Mouse (Mus musculus): ENCODE data around the gene Fmo6.

Fmo6 gene

GRCm38 (mm10) chr1:162937415-162937814 is at the start of gene Fmo6:
Gene Fmo6 (minus strand): TSS chr1:162937515.
- no peak for DNase-seq

GRCm38 (mm10) chr1:162986777-162987176 is 49.5 kb upstream of the Fmo6 start:
- DNase-seq, result no peak

GRCm38 (mm10) chr1:162986121-162986748 is 48.9 kb upstream of the Fmo6 start:
- no peak for DNase-seq

GRCm38 (mm10) chr1:162984428-162984827 is 47.1 kb upstream of the Fmo6 start, which contains the start of gene Fmo3:
Gene Fmo3 (minus strand): TSS chr1:162984528.
- no peak for DNase-seq

- DNase-seq, result no peak
These were observed 26.2 kb upstream of the Fmo6 start for GRCm38 (mm10) chr1:162963556-162963955.

- DNase-seq, result no peak
These were observed 20.1 kb upstream of the Fmo6 start for GRCm38 (mm10) chr1:162957422-162957821.

GRCm38 (mm10) chr1:162953079-162953478 is 15.8 kb upstream of the Fmo6 start:
- no peak for DNase-seq

- DNase-seq, result no peak
These were observed 12.4 kb upstream of the Fmo6 start for GRCm38 (mm10) chr1:162949763-162950162.

GRCm38 (mm10) chr1:162947934-162948333 is 10.6 kb upstream of the Fmo6 start:
- no peak for DNase-seq

- no peak for DNase-seq
These were observed 9.7 kb upstream of the Fmo6 start for GRCm38 (mm10) chr1:162946837-162947558.

- DNase-seq, result no peak
These were observed 6.4 kb upstream of the Fmo6 start for GRCm38 (mm10) chr1:162943700-162944099.

GRCm38 (mm10) chr1:162938696-162939351 is 1.5 kb upstream of the Fmo6 start:
- DNase-seq, result no peak

- no peak for DNase-seq
These were observed 818 bp upstream of the Fmo6 start for GRCm38 (mm10) chr1:162937970-162938695.

GRCm38 (mm10) chr1:162934374-162935012 is 2.8 kb downstream of the Fmo6 start:
- DNase-seq, result no peak

GRCm38 (mm10) chr1:162932386-162932785 is 4.9 kb downstream of the Fmo6 start:
- DNase-seq, result no peak

- DNase-seq, result no peak
These were observed 5.4 kb downstream of the Fmo6 start for GRCm38 (mm10) chr1:162931880-162932279.

- no peak for DNase-seq
These were observed 5.9 kb downstream of the Fmo6 start for GRCm38 (mm10) chr1:162931310-162931875.

- DNase-seq, result no peak
These were observed 6.7 kb downstream of the Fmo6 start for GRCm38 (mm10) chr1:162930631-162931030.

GRCm38 (mm10) chr1:162929146-162929545 is 8.2 kb downstream of the Fmo6 start:
- DNase-seq, result no peak

GRCm38 (mm10) chr1:162925121-162925520 is 12.2 kb downstream of the Fmo6 start:
- no peak for DNase-seq

- no peak for DNase-seq
These were observed 20.7 kb downstream of the Fmo6 start for GRCm38 (mm10) chr1:162916661-162917060.

GRCm38 (mm10) chr1:162914932-162915556 is 22.3 kb downstream of the Fmo6 start:
- no peak for DNase-seq
